Mouse (Mus musculus) heart, postnatal 0 days (tissue): ENCODE data around the gene Dbndd1. TPM values are rescaled to one million over a fixed set of nuclear protein-coding genes. Genes with fewer than 3 reads are reported as not detected.

Source experiments
- ATAC-seq: fragments of 200-750 bp; cut with Nextera tagmentation; 2 replicates; pipeline ENCODE4 v1.8.0; 2017; ENCODE audit warnings: low read depth, moderate number of reproducible peaks, moderate library complexity; ENCODE audit not compliant: insufficient read depth
- DNase-seq: peaks from one replicate; pipeline ENCODE4 v3.0.0-alpha.2; 2016; ENCODE audit warnings: low spot score
- H3K27ac ChIP-seq: fragments of 300-500 bp; sonication (generic); 2 replicates; pipeline ENCODE4 v1.5.1; 2014; ENCODE audit warnings: low read depth, mild to moderate bottlenecking
- H3K27me3 ChIP-seq: fragments of 300-500 bp; sonication (generic); 2 replicates; pipeline ENCODE4 v1.6.1; 2014; ENCODE audit warnings: low read length, mixed read lengths; ENCODE audit not compliant: control insufficient read depth, insufficient read depth
- H3K36me3 ChIP-seq: fragments of 300-500 bp; sonication (generic); replicated peaks from 2 replicates; pipeline ENCODE4 v1.6.1; 2014; ENCODE audit warnings: low read length, mixed read lengths; ENCODE audit not compliant: control insufficient read depth, insufficient read depth
- H3K4me1 ChIP-seq: fragments of 300-500 bp; sonication (generic); 2 replicates; pipeline ENCODE4 v1.6.1; 2014; ENCODE audit warnings: antibody characterized with exemption; ENCODE audit not compliant: control insufficient read depth, insufficient read depth
- H3K4me2 ChIP-seq: fragments of 300-500 bp; sonication (generic); 2 replicates; pipeline ENCODE4 v1.6.1; 2014; ENCODE audit warnings: low read depth, mild to moderate bottlenecking, low read length, moderate library complexity
- H3K4me3 ChIP-seq: fragments of 300-500 bp; sonication (generic); 2 replicates; pipeline ENCODE4 v1.5.1; 2014; ENCODE audit warnings: low read depth, low read length
- H3K9ac ChIP-seq: fragments of 300-500 bp; sonication (generic); replicated peaks from 2 replicates; pipeline ENCODE4 v1.6.1; 2014; ENCODE audit warnings: low read depth, low read length, mixed read lengths
- H3K9me3 ChIP-seq: fragments of 300-500 bp; sonication (generic); replicated peaks from 2 replicates; pipeline ENCODE4 v1.6.1; 2016; ENCODE audit warnings: low read length; ENCODE audit not compliant: control insufficient read depth
- CTCF ChIP-seq: IDR thresholded peaks from 2 replicates; pipeline ENCODE4 v1.5.1; 2016; ENCODE audit warnings: antibody characterized with exemption, control low read depth, low read depth
- EP300 ChIP-seq: IDR thresholded peaks from 2 replicates; pipeline ENCODE4 v1.6.1; 2016; ENCODE audit warnings: antibody characterized with exemption, low read depth
- WGBS: fragments of 180-500 bp; shearing (Covaris S2); extraction: QIAGEN DNeasy Blood & Tissue Kit; methylation state at CpG from one replicate; pipeline ENCODE4 v1.1.7; 2014; 5-methylcytosine and 5-hydroxymethylcytosine counted together
- polyA plus RNA-seq: library from polyadenylated mRNA; unstranded; fragments of >200 nt; fragmentation: Nextera tagmentation; extraction: Ambion mirVana; gene quantifications from 2 replicates; pipeline ENCODE4 v1.2.1, GENCODE M21; 2015
- total RNA-seq: library from RNA; depleted of rRNA; stranded (reverse); fragments of >200 nt; gene quantifications from 2 replicates; pipeline ENCODE4 v1.2.3, GENCODE M21; 2014; ENCODE audit warnings: low replicate concordance; rRNA removed

The Dbndd1 gene
- total and polyA plus RNA-seq, 2 experiments from 2014 or later: 0.18 TPM; not detected in 1

DNA sequence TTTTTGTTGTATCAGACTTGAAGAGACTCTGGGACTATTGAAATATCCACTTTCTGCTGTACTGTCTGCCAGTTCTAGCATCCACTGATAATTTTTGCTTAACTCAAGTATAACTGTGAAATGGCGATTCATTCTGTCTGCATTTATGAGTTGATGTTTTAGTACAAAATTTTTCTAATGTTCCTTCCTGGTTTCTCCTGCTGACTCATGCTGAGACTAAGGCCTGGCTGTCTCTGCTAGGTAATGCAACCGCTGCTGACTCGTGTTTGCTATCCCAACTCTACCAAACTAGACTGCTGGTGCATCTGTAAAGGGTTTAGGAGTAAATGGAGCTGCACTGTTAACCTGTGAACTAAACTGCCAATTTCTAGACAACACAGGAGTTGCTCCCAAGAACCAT, 47.8 kb downstream of the Dbndd1 start:
- Histone ChIP-seq H3K4me2 (no peak overlapping the region), H3K36me3 (peaks cover 4% of the 10 kb centered on the region; the same call in 1 of the 2 replicates), H3K27ac (no peak overlapping the region), H3K4me1 (no peaks in the 10 kb centered on the region), H3K9me3 (peaks cover 3% of the 10 kb centered on the region; the same call in 1 of the 2 replicates), H3K4me3 (no peak overlapping the region), H3K27me3 (no peaks in the 10 kb centered on the region), H3K9ac (no peak overlapping the region)
- no peak for TF ChIP-seq CTCF
- no peak for TF ChIP-seq EP300
- 71% methylated on average over 3 of the region's 3 CpGs for WGBS
- DNase-seq: no peak
- ATAC-seq: no peak

DNA sequence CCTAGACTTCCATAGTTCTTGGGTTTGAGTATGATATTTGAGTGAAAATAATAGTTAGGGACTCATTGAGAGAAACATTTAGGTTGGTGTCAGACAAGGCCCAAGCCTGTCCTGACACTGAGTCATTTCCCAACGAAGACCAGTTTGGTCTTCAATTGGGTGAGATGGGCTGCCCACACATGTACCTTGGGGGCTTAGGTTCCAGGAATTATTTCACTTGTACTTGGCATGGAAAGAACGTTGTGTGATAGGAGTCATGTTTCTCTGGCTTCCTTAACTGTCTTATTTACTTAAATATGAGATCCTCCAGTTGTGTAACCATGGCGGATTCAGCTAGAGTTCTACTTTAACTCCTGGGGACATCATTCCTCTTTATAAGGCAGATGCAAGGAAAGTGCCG, 51.6 kb downstream of the Dbndd1 start:
- H3K27ac ChIP-seq: no peak overlapping the region
- DNase-seq: no peak
- H3K9ac ChIP-seq: no peak overlapping the region
- H3K9me3 ChIP-seq: peaks cover 3% of the 10 kb centered on the region; the same call in 1 of the 2 replicates
- no peak overlapping the region for H3K4me2 ChIP-seq
- peaks cover 34% of the 10 kb centered on the region for H3K36me3 ChIP-seq
- no peaks in the 10 kb centered on the region for H3K4me1 ChIP-seq
- H3K4me3 ChIP-seq: no peak overlapping the region
- no peak for ATAC-seq
- WGBS: 92% methylated on average over 4 of the region's 4 CpGs
- no peaks in the 10 kb centered on the region for H3K27me3 ChIP-seq
- TF ChIP-seq EP300 (no peak), CTCF (no peak)

Other genes starting within 250 kb of the Dbndd1 start
- gene Fanca, start 196.9 kb downstream of the Dbndd1 start, total RNA-seq: 24.3 and 37.1 TPM in 2 replicates
- 6.1 and 6.7 TPM in 2 replicates for gene Fanca, start 196.9 kb downstream of the Dbndd1 start, polyA plus RNA-seq
- 0.15 and 1.2 TPM in 2 replicates for gene Spire2, start 182.8 kb downstream of the Dbndd1 start, total RNA-seq
- 0.23 and 0.40 TPM in 2 replicates for gene Spire2, start 182.8 kb downstream of the Dbndd1 start, polyA plus RNA-seq
- gene Tcf25, start 141.7 kb downstream of the Dbndd1 start, total RNA-seq: 172 and 193 TPM in 2 replicates
- gene Tcf25, start 141.7 kb downstream of the Dbndd1 start, polyA plus RNA-seq: 123 and 127 TPM in 2 replicates
- gene Mc1r, start 108.4 kb downstream of the Dbndd1 start, total RNA-seq: not detected in 2 replicates
- gene Mc1r, start 108.4 kb downstream of the Dbndd1 start, polyA plus RNA-seq: not detected in 2 replicates
- gene Tubb3, start 104.0 kb downstream of the Dbndd1 start, total RNA-seq: 1.8 and 6.1 TPM in 2 replicates
- gene Tubb3, start 104.0 kb downstream of the Dbndd1 start, polyA plus RNA-seq: 0.40 and 1.3 TPM in 2 replicates
- 35.6 and 91.5 TPM in 2 replicates for gene Def8, start 91.9 kb downstream of the Dbndd1 start, total RNA-seq
- gene Def8, start 91.9 kb downstream of the Dbndd1 start, polyA plus RNA-seq: 28.3 and 30.9 TPM in 2 replicates
- gene Afg3l1, start 37.6 kb downstream of the Dbndd1 start, total RNA-seq: 16.7 and 31.6 TPM in 2 replicates
- gene Afg3l1, start 37.6 kb downstream of the Dbndd1 start, polyA plus RNA-seq: 39.9 and 41.2 TPM in 2 replicates
- gene Gas8, start 3.4 kb upstream of the Dbndd1 start, total RNA-seq: 0.76 and 1.8 TPM in 2 replicates
- gene Gas8, start 3.4 kb upstream of the Dbndd1 start, polyA plus RNA-seq: 7.1 and 7.7 TPM in 2 replicates
- gene Rhou, start 138.5 kb upstream of the Dbndd1 start, total RNA-seq: 5.3 and 8.6 TPM in 2 replicates
- gene Rhou, start 138.5 kb upstream of the Dbndd1 start, polyA plus RNA-seq: 2.5 and 2.8 TPM in 2 replicates